Mouse (Mus musculus): ENCODE results near the gene Phlpp1.

- no peak for TF ChIP-seq CTCF (IDR thresholded peaks at IDR 0.05; ENCODE audit: borderline replicate concordance, extremely low read depth, insufficient read depth, insufficient read length)
- TF ChIP-seq POLR2A (IDR thresholded peaks at IDR 0.05; ENCODE audit: borderline replicate concordance, extremely low read depth, insufficient read depth, insufficient read length, poor library complexity, severe bottlenecking) = no peak
Measured at GRCm38 (mm10) chr1:106168801-106169200, 2.8 kb upstream of the Phlpp1 start.

Measured in brain, embryonic 14.5 days (tissue).